Comparison of ENCODE assay signal across 8 mouse cellular contexts in genomic region chr16:16870241-16870616, GRCm38 (mm10). TPM values are rescaled to one million over a fixed set of nuclear protein-coding genes. Genes with fewer than 3 reads are reported as not detected.
DNase-seq lines count a peak whose midpoint lies in the region; ATAC-seq and TF ChIP-seq lines count a peak whose summit lies in the region.

No protein-coding gene starts in this region.

- no peak overlapping the region for H3K27ac ChIP-seq in kidney, embryonic 14.5 days (ENCODE audit: low read depth, low read length)
- H3K27ac ChIP-seq in bone marrow macrophage, adult 2 months (ENCODE audit: insufficient read depth, low read depth, low read length) = no peak overlapping the region
- peak overlapping the region; percentile 94 for H3K27ac ChIP-seq in hindbrain, embryonic 12.5 days
- peak overlapping the region; percentile 92; the same call in 1 of the 2 replicates for H3K27ac ChIP-seq in midbrain, embryonic 13.5 days

- H3K9me3 ChIP-seq in kidney, embryonic 14.5 days (ENCODE audit: control insufficient read depth, low read length) = no peaks in the 10 kb centered on the region
- no peaks in the 10 kb centered on the region for H3K9me3 ChIP-seq in hindbrain, embryonic 12.5 days (replicated peaks)
- no peaks in the 10 kb centered on the region for H3K9me3 ChIP-seq in midbrain, embryonic 13.5 days

- H3K36me3 ChIP-seq in kidney, embryonic 14.5 days (ENCODE audit: control insufficient read depth, insufficient read depth, low read length) = peaks cover 4% of the 10 kb centered on the region; the same call in 1 of the 2 replicates
- peaks cover 3% of the 10 kb centered on the region for H3K36me3 ChIP-seq in hindbrain, embryonic 12.5 days
- H3K36me3 ChIP-seq in midbrain, embryonic 13.5 days = peaks cover 8% of the 10 kb centered on the region

- H3K9ac ChIP-seq in kidney, embryonic 14.5 days (ENCODE audit: low read depth, low read length) = no peak overlapping the region
- H3K9ac ChIP-seq in hindbrain, embryonic 12.5 days = no peak overlapping the region
- H3K9ac ChIP-seq in midbrain, embryonic 13.5 days (replicated peaks) = peak overlapping the region; percentile 79; the same call in 1 of the 2 replicates

- ATAC-seq in kidney, embryonic 14.5 days (ENCODE audit: low FRiP score, low TSS enrichment) = peak; percentile 51
- peak; percentile 68 for ATAC-seq in hindbrain, embryonic 12.5 days (ENCODE audit: low FRiP score)
- peak; percentile 77 for ATAC-seq in midbrain, embryonic 13.5 days
- no peak for ATAC-seq in erythroid progenitor cell, adult 5-6 weeks (replicated peaks; ENCODE audit: low FRiP score, poor library complexity, severe bottlenecking)

- H3K4me1 ChIP-seq in kidney, embryonic 14.5 days (ENCODE audit: control insufficient read depth, insufficient read depth, low read length) = peaks cover 3% of the 10 kb centered on the region; the same call in 1 of the 2 replicates
- peaks cover 14% of the 10 kb centered on the region for H3K4me1 ChIP-seq in bone marrow macrophage, adult 2 months (ENCODE audit: control insufficient read depth, insufficient read depth, low read length)
- peaks cover 8% of the 10 kb centered on the region for H3K4me1 ChIP-seq in hindbrain, embryonic 12.5 days
- peaks cover 12% of the 10 kb centered on the region for H3K4me1 ChIP-seq in midbrain, embryonic 13.5 days (replicated peaks)

- TF ChIP-seq POLR2A in bone marrow macrophage, adult 2 months (IDR thresholded peaks at IDR 0.05; ENCODE audit: borderline replicate concordance, low read depth, low read length) = no peak

- 35% methylated on average over 7 of the region's 7 CpGs for WGBS in kidney, embryonic 14.5 days
- WGBS in hindbrain, embryonic 12.5 days = 34% methylated on average over 7 of the region's 7 CpGs
- WGBS in midbrain, embryonic 13.5 days = 35% methylated on average over 7 of the region's 7 CpGs

- peak overlapping the region; percentile 72 for H3K4me2 ChIP-seq in kidney, embryonic 14.5 days (replicated peaks; ENCODE audit: low read depth, low read length)
- peak overlapping the region; percentile 64 for H3K4me2 ChIP-seq in hindbrain, embryonic 12.5 days (replicated peaks)
- peak overlapping the region; percentile 73 for H3K4me2 ChIP-seq in midbrain, embryonic 13.5 days (replicated peaks)

- TF ChIP-seq CTCF in bone marrow macrophage, adult 2 months (IDR thresholded peaks at IDR 0.05; ENCODE audit: low read depth, low read length) = no peak

- H3K4me3 ChIP-seq in kidney, embryonic 14.5 days (ENCODE audit: low read length) = peak overlapping the region; percentile 82
- H3K4me3 ChIP-seq in bone marrow macrophage, adult 2 months (ENCODE audit: insufficient read depth, low read length) = peak overlapping the region; percentile 72
- peak overlapping the region; percentile 67 for H3K4me3 ChIP-seq in hindbrain, embryonic 12.5 days
- peak overlapping the region; percentile 64 for H3K4me3 ChIP-seq in midbrain, embryonic 13.5 days (replicated peaks)

- DNase-seq in kidney, adult 18-20 months = no peak
- no peak for DNase-seq in adrenal gland, adult 18-20 months (ENCODE audit: low spot score in 2 of 2)
- no peak for DNase-seq in right cerebral cortex, postnatal 14 days

- H3K27me3 ChIP-seq in kidney, embryonic 14.5 days (ENCODE audit: control insufficient read depth, insufficient read depth, low read length) = no peaks in the 10 kb centered on the region
- H3K27me3 ChIP-seq in hindbrain, embryonic 12.5 days = no peaks in the 10 kb centered on the region
- no peaks in the 10 kb centered on the region for H3K27me3 ChIP-seq in midbrain, embryonic 13.5 days

RNA-seq across cellular contexts. Expression of gene Top3b, which starts 0.3 kb away (rescaled TPM):
- 55.6 and 81.4 TPM in 2 replicates for polyA plus RNA-seq in kidney, embryonic 14.5 days (2014; fragmentation: Nextera tagmentation; extraction: Ambion mirVana)
- 46.0 and 54.6 TPM in 2 replicates for polyA plus RNA-seq in bone marrow macrophage, adult 2 months (2012; ENCODE audit: insufficient read depth, insufficient read length, missing spikeins)
- 74.2 and 81.7 TPM in 2 replicates for polyA plus RNA-seq in hindbrain, embryonic 12.5 days (2016; fragmentation: Nextera tagmentation; extraction: Ambion mirVana)
- polyA plus RNA-seq in midbrain, embryonic 13.5 days (2015; fragmentation: Nextera tagmentation; extraction: Ambion mirVana) = 73.7 and 76.4 TPM in 2 replicates
- total RNA-seq in adrenal gland, adult 18-20 months (2021) = 10 to 100 TPM; 55.8 to 61.8 TPM
- total RNA-seq in erythroid progenitor cell, adult 5-6 weeks (2015; ENCODE audit: low replicate concordance) = 18.0 and 33.5 TPM in 2 replicates
- 11.9 and 24.3 TPM in 2 replicates for total RNA-seq in erythroid progenitor cell, adult 5-6 weeks (2017; ENCODE audit: low replicate concordance)

RNA-seq across cellular contexts. Expression of gene Vpreb1, which starts 0.4 kb away (rescaled TPM):
- polyA plus RNA-seq in kidney, embryonic 14.5 days (2014; fragmentation: Nextera tagmentation; extraction: Ambion mirVana) = 1.7 and 2.8 TPM in 2 replicates
- polyA plus RNA-seq in bone marrow macrophage, adult 2 months (2012; ENCODE audit: insufficient read depth, insufficient read length, missing spikeins) = 2.6 TPM in 1 of 2 replicates, not detected in the other
- polyA plus RNA-seq in hindbrain, embryonic 12.5 days (2016; fragmentation: Nextera tagmentation; extraction: Ambion mirVana) = 1.6 and 2.5 TPM in 2 replicates
- 1.5 and 1.6 TPM in 2 replicates for polyA plus RNA-seq in midbrain, embryonic 13.5 days (2015; fragmentation: Nextera tagmentation; extraction: Ambion mirVana)
- total RNA-seq in adrenal gland, adult 18-20 months (2021) = 1 to 10 TPM in 1 of 2 experiments, not detected in 1; 1.1 TPM
- 19.1 and 29.8 TPM in 2 replicates for total RNA-seq in erythroid progenitor cell, adult 5-6 weeks (2015; ENCODE audit: low replicate concordance)
- total RNA-seq in erythroid progenitor cell, adult 5-6 weeks (2017; ENCODE audit: low replicate concordance) = 8.5 and 11.7 TPM in 2 replicates

RNA-seq across cellular contexts. Expression of gene Igll1, which starts 6.4 kb away (rescaled TPM):
- not detected in 2 replicates for polyA plus RNA-seq in kidney, embryonic 14.5 days (2014; fragmentation: Nextera tagmentation; extraction: Ambion mirVana)
- not detected in 2 replicates for polyA plus RNA-seq in bone marrow macrophage, adult 2 months (2012; ENCODE audit: insufficient read depth, insufficient read length, missing spikeins)
- not detected in 2 replicates for polyA plus RNA-seq in hindbrain, embryonic 12.5 days (2016; fragmentation: Nextera tagmentation; extraction: Ambion mirVana)
- 0.21 and 0.24 TPM in 2 replicates for polyA plus RNA-seq in midbrain, embryonic 13.5 days (2015; fragmentation: Nextera tagmentation; extraction: Ambion mirVana)
- total RNA-seq in adrenal gland, adult 18-20 months (2021) = not detected
- total RNA-seq in erythroid progenitor cell, adult 5-6 weeks (2015; ENCODE audit: low replicate concordance) = 46.9 and 57.8 TPM in 2 replicates
- total RNA-seq in erythroid progenitor cell, adult 5-6 weeks (2017; ENCODE audit: low replicate concordance) = 2.7 and 10.8 TPM in 2 replicates

RNA-seq across cellular contexts. Expression of gene Ppm1f, which starts 26.0 kb away (rescaled TPM):
- 11.0 and 21.3 TPM in 2 replicates for polyA plus RNA-seq in kidney, embryonic 14.5 days (2014; fragmentation: Nextera tagmentation; extraction: Ambion mirVana)
- polyA plus RNA-seq in bone marrow macrophage, adult 2 months (2012; ENCODE audit: insufficient read depth, insufficient read length, missing spikeins) = 7.2 and 9.1 TPM in 2 replicates
- polyA plus RNA-seq in hindbrain, embryonic 12.5 days (2016; fragmentation: Nextera tagmentation; extraction: Ambion mirVana) = 36.3 and 37.9 TPM in 2 replicates
- polyA plus RNA-seq in midbrain, embryonic 13.5 days (2015; fragmentation: Nextera tagmentation; extraction: Ambion mirVana) = 26.9 and 29.4 TPM in 2 replicates
- total RNA-seq in adrenal gland, adult 18-20 months (2021) = 10 to 100 TPM; 29.5 to 36.6 TPM
- total RNA-seq in erythroid progenitor cell, adult 5-6 weeks (2015; ENCODE audit: low replicate concordance) = 1.7 and 1.8 TPM in 2 replicates
- total RNA-seq in erythroid progenitor cell, adult 5-6 weeks (2017; ENCODE audit: low replicate concordance) = 0.30 and 2.7 TPM in 2 replicates

RNA-seq across cellular contexts. Expression of gene Spag6l, which starts 41.0 kb away (rescaled TPM):
- polyA plus RNA-seq in kidney, embryonic 14.5 days (2014; fragmentation: Nextera tagmentation; extraction: Ambion mirVana) = 0.60 and 0.77 TPM in 2 replicates
- not detected in 2 replicates for polyA plus RNA-seq in bone marrow macrophage, adult 2 months (2012; ENCODE audit: insufficient read depth, insufficient read length, missing spikeins)
- polyA plus RNA-seq in hindbrain, embryonic 12.5 days (2016; fragmentation: Nextera tagmentation; extraction: Ambion mirVana) = 7.5 and 8.6 TPM in 2 replicates
- polyA plus RNA-seq in midbrain, embryonic 13.5 days (2015; fragmentation: Nextera tagmentation; extraction: Ambion mirVana) = 11.4 and 11.8 TPM in 2 replicates
- under 1 TPM in 1 of 2 experiments, not detected in 1; 0.36 TPM for total RNA-seq in adrenal gland, adult 18-20 months (2021)
- total RNA-seq in erythroid progenitor cell, adult 5-6 weeks (2015; ENCODE audit: low replicate concordance) = not detected in 2 replicates
- 3.6 TPM in 1 of 2 replicates, not detected in the other for total RNA-seq in erythroid progenitor cell, adult 5-6 weeks (2017; ENCODE audit: low replicate concordance)

Comparison
In these comparisons a context has a peak if more than half of its experiments do, and no peak if none do; other contexts are left out.
1. H3K27ac ChIP-seq: peak in hindbrain, embryonic 12.5 days (single experiment) and midbrain, embryonic 13.5 days (single experiment); none in kidney, embryonic 14.5 days (single experiment) and bone marrow macrophage, adult 2 months (single experiment).
2. Peak in every context shown above with its lines, with median percentiles within 50 percentile points of each other: H3K4me2 ChIP-seq and H3K4me3 ChIP-seq.